Mouse (Mus musculus): ENCODE results near the gene Oas2. TPM values are rescaled to one million over a fixed set of nuclear protein-coding genes. Genes with fewer than 3 reads are reported as not detected.

The Oas2 gene
- total and polyA plus RNA-seq, 3 experiments: 0.55 to 9.6 (median 1.0) TPM

- Histone ChIP-seq H3K9ac (ENCODE audit: low read depth, low read length) (no peak overlapping the region), H3K27ac (no peak overlapping the region), H3K79me2 (replicated peaks; ENCODE audit: control insufficient read depth, insufficient read depth, low read length) (no peaks in the 10 kb centered on the region), H3K27me3 (ENCODE audit: control insufficient read depth, insufficient read depth, low read length) (peaks cover 16% of the 10 kb centered on the region), H3K4me3 (no peak overlapping the region), H3K36me3 (ENCODE audit: control insufficient read depth, insufficient read depth, low read length) (no peaks in the 10 kb centered on the region), H3K4me1 (ENCODE audit: control insufficient read depth, insufficient read depth, low read length) (no peaks in the 10 kb centered on the region)
- intact Hi-C loops (cut with DNase I): no loop called here
- 9% methylated on average over 16 of the region's 16 CpGs for WGBS
- DNase-seq: peak in 1 of 2 experiments; percentile 27
- TF ChIP-seq CTCF (IDR thresholded peaks at IDR 0.05): no peak
- no peak for TF ChIP-seq POLR2A (IDR thresholded peaks at IDR 0.05; ENCODE audit: insufficient read depth, low read depth, low read length)
- no peak for TF ChIP-seq EP300 (IDR thresholded peaks at IDR 0.05; ENCODE audit: insufficient read depth, low read depth, low read length)
Measured at GRCm38 (mm10) chr5:120706541-120706940, 43.1 kb downstream of the Oas2 start.

- Histone ChIP-seq H3K36me3 (ENCODE audit: control insufficient read depth, insufficient read depth, low read length) (no peaks in the 10 kb centered on the region), H3K9ac (ENCODE audit: low read depth, low read length) (no peak overlapping the region), H3K79me2 (replicated peaks; ENCODE audit: control insufficient read depth, insufficient read depth, low read length) (no peaks in the 10 kb centered on the region), H3K27me3 (ENCODE audit: control insufficient read depth, insufficient read depth, low read length) (no peaks in the 10 kb centered on the region), H3K27ac (no peak overlapping the region), H3K4me1 (ENCODE audit: control insufficient read depth, insufficient read depth, low read length) (no peaks in the 10 kb centered on the region), H3K4me3 (no peak overlapping the region)
- intact Hi-C loops (cut with DNase I): no loop called here
- no peak for DNase-seq
- WGBS: 51% methylated on average over 6 of the region's 6 CpGs
- TF ChIP-seq CTCF (IDR thresholded peaks at IDR 0.05): no peak
- TF ChIP-seq POLR2A (IDR thresholded peaks at IDR 0.05; ENCODE audit: insufficient read depth, low read depth, low read length): no peak
- TF ChIP-seq EP300 (IDR thresholded peaks at IDR 0.05; ENCODE audit: insufficient read depth, low read depth, low read length): no peak
Measured at GRCm38 (mm10) chr5:120704421-120704820, 45.2 kb downstream of the Oas2 start.

GRCm38 (mm10) chr5:120703660-120704059, 46.0 kb downstream of the Oas2 start:
- Histone ChIP-seq H3K27ac (no peak overlapping the region), H3K4me1 (ENCODE audit: control insufficient read depth, insufficient read depth, low read length) (no peaks in the 10 kb centered on the region), H3K79me2 (replicated peaks; ENCODE audit: control insufficient read depth, insufficient read depth, low read length) (no peaks in the 10 kb centered on the region), H3K9ac (ENCODE audit: low read depth, low read length) (no peak overlapping the region), H3K36me3 (ENCODE audit: control insufficient read depth, insufficient read depth, low read length) (no peaks in the 10 kb centered on the region), H3K27me3 (ENCODE audit: control insufficient read depth, insufficient read depth, low read length) (no peaks in the 10 kb centered on the region), H3K4me3 (no peak overlapping the region)
- no peak for TF ChIP-seq EP300 (IDR thresholded peaks at IDR 0.05; ENCODE audit: insufficient read depth, low read depth, low read length)
- no peak for TF ChIP-seq CTCF (IDR thresholded peaks at IDR 0.05)
- no peak for TF ChIP-seq POLR2A (IDR thresholded peaks at IDR 0.05; ENCODE audit: insufficient read depth, low read depth, low read length)
- no peak for DNase-seq
- WGBS: 68% methylated on average over 3 of the region's 3 CpGs
- intact Hi-C loops (cut with DNase I): no loop called here

GRCm38 (mm10) chr5:120702969-120703368, 46.7 kb downstream of the Oas2 start:
- no peaks in the 10 kb centered on the region for H3K4me1 ChIP-seq (ENCODE audit: control insufficient read depth, insufficient read depth, low read length)
- no peaks in the 10 kb centered on the region for H3K79me2 ChIP-seq (replicated peaks; ENCODE audit: control insufficient read depth, insufficient read depth, low read length)
- no peak overlapping the region for H3K9ac ChIP-seq (ENCODE audit: low read depth, low read length)
- no peaks in the 10 kb centered on the region for H3K36me3 ChIP-seq (ENCODE audit: control insufficient read depth, insufficient read depth, low read length)
- 63% methylated on average over 2 of the region's 2 CpGs for whole genome bisulfite sequencing
- no peak for TF ChIP-seq POLR2A (IDR thresholded peaks at IDR 0.05; ENCODE audit: insufficient read depth, low read depth, low read length)
- no peak for TF ChIP-seq EP300 (IDR thresholded peaks at IDR 0.05; ENCODE audit: insufficient read depth, low read depth, low read length)
- no peak for TF ChIP-seq CTCF (IDR thresholded peaks at IDR 0.05)
- H3K27ac ChIP-seq: no peak overlapping the region
- H3K27me3 ChIP-seq (ENCODE audit: control insufficient read depth, insufficient read depth, low read length): no peaks in the 10 kb centered on the region
- H3K4me3 ChIP-seq: no peak overlapping the region
- DNase-seq: no peak
- intact Hi-C loops (cut with DNase I): no loop called here

GRCm38 (mm10) chr5:120702421-120702820, 47.2 kb downstream of the Oas2 start:
- TF ChIP-seq POLR2A (IDR thresholded peaks at IDR 0.05; ENCODE audit: insufficient read depth, low read depth, low read length): no peak
- no peak for TF ChIP-seq CTCF (IDR thresholded peaks at IDR 0.05)
- TF ChIP-seq EP300 (IDR thresholded peaks at IDR 0.05; ENCODE audit: insufficient read depth, low read depth, low read length): no peak
- H3K27me3 ChIP-seq (ENCODE audit: control insufficient read depth, insufficient read depth, low read length): no peaks in the 10 kb centered on the region
- WGBS: 80% methylated on average over 4 of the region's 4 CpGs
- DNase-seq: no peak
- no peaks in the 10 kb centered on the region for H3K4me1 ChIP-seq (ENCODE audit: control insufficient read depth, insufficient read depth, low read length)
- H3K9ac ChIP-seq (ENCODE audit: low read depth, low read length): no peak overlapping the region
- intact Hi-C loops (cut with DNase I): no loop called here
- no peak overlapping the region for H3K27ac ChIP-seq
- H3K36me3 ChIP-seq (ENCODE audit: control insufficient read depth, insufficient read depth, low read length): no peaks in the 10 kb centered on the region
- H3K79me2 ChIP-seq (replicated peaks; ENCODE audit: control insufficient read depth, insufficient read depth, low read length): no peaks in the 10 kb centered on the region
- H3K4me3 ChIP-seq: no peak overlapping the region

- Histone ChIP-seq H3K27ac (no peak overlapping the region), H3K4me3 (no peak overlapping the region), H3K79me2 (replicated peaks; ENCODE audit: control insufficient read depth, insufficient read depth, low read length) (no peaks in the 10 kb centered on the region), H3K27me3 (ENCODE audit: control insufficient read depth, insufficient read depth, low read length) (no peaks in the 10 kb centered on the region), H3K9ac (ENCODE audit: low read depth, low read length) (no peak overlapping the region), H3K36me3 (ENCODE audit: control insufficient read depth, insufficient read depth, low read length) (no peaks in the 10 kb centered on the region), H3K4me1 (ENCODE audit: control insufficient read depth, insufficient read depth, low read length) (no peaks in the 10 kb centered on the region)
- DNase-seq: no peak
- intact Hi-C loops (cut with DNase I): no loop called here
- TF ChIP-seq POLR2A (IDR thresholded peaks at IDR 0.05; ENCODE audit: insufficient read depth, low read depth, low read length) (no peak), CTCF (IDR thresholded peaks at IDR 0.05) (no peak), EP300 (IDR thresholded peaks at IDR 0.05; ENCODE audit: insufficient read depth, low read depth, low read length) (no peak)
- 62% methylated on average over 11 of the region's 11 CpGs for WGBS
Measured at GRCm38 (mm10) chr5:120700996-120701790, 48.5 kb downstream of the Oas2 start.
